Mouse (Mus musculus): ENCODE measurements around the gene Ccna2. TPM values are rescaled to one million over a fixed set of nuclear protein-coding genes. Genes with fewer than 3 reads are reported as not detected.
A peak's percentile ranks its signal among the peaks of the same experiment; 100 is the strongest.

Gene Ccna2
- polyA plus RNA-seq (2011; ENCODE audit: insufficient read depth, insufficient read length, low read depth, missing spikeins) = 237 and 266 TPM in 2 replicates

DNA sequence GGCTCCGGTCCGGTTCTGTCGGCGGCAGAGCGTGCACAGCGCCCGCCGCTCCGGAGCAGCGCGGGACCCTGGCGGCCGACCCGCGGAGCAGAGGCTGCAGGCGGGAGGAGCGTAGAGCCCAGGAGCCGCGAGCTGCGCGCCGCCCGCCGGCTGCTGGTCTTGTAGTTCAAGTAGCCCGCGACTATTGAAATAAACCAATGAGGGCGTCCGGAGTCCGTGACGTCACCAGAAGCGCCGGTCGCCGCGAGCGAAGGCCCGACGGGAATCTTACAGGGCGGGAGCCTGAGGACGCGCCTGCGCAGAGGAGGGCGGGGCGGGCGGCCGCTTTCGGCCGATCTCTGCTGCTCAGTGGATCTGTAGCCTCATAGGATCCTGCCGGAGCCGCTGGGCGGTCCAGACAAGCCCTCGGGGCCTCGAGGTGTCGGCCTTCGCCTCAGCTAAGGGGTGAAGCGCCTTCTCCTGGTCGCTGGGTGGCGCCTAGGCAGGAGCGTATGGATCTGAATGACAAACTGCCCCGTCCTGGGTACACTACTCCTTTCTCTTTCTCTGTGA is at the start of gene Ccna2:
TSS of gene Ccna2 (minus strand) at position 324 of the 552 bp plus-strand sequence.
- H3K4me1 ChIP-seq (ENCODE audit: control insufficient read depth, insufficient read depth, low read length) = no peaks in the 10 kb centered on the region
- H3K36me3 ChIP-seq (ENCODE audit: control insufficient read depth, insufficient read depth, low read length, poor library complexity, severe bottlenecking) = peaks cover 36% of the 10 kb centered on the region
- H3K27ac ChIP-seq (ENCODE audit: insufficient read depth, low read length) = peak within 1 kb of the TSS; percentile 37; the same call in 1 of the 2 replicates
- H3K9me3 ChIP-seq (replicated peaks; ENCODE audit: control insufficient read depth, insufficient read depth, low read length, poor library complexity, severe bottlenecking) = no peaks in the 10 kb centered on the region
- peak within 1 kb of the TSS; percentile 95 for H3K9ac ChIP-seq (ENCODE audit: low read depth, poor library complexity, severe bottlenecking)
- no peaks in the 10 kb centered on the region for H3K27me3 ChIP-seq (ENCODE audit: control insufficient read depth, insufficient read depth, low read length, poor library complexity, severe bottlenecking)
- TF ChIP-seq POLR2A (IDR thresholded peaks at IDR 0.05; ENCODE audit: insufficient read depth, low read length) (peak; percentile 64), EP300 (IDR thresholded peaks at IDR 0.05; ENCODE audit: insufficient read depth, low read depth, low read length) (0 out of 2 replicates have a peak, but pooled peaks have one; percentile 17), CTCF (IDR thresholded peaks at IDR 0.05; ENCODE audit: low read depth, low read length) (peak; percentile 58)
- H3K4me3 ChIP-seq (ENCODE audit: low read depth, low read length) = peak within 1 kb of the TSS; percentile 97

GRCm38 (mm10) chr3:36618181-36618580 is 46.2 kb upstream of the Ccna2 start:
- Histone ChIP-seq H3K27ac (ENCODE audit: insufficient read depth, low read length) (no peak overlapping the region), H3K4me3 (ENCODE audit: low read depth, low read length) (no peak overlapping the region), H3K4me1 (ENCODE audit: control insufficient read depth, insufficient read depth, low read length) (no peaks in the 10 kb centered on the region), H3K9ac (ENCODE audit: low read depth, poor library complexity, severe bottlenecking) (no peak overlapping the region), H3K9me3 (replicated peaks; ENCODE audit: control insufficient read depth, insufficient read depth, low read length, poor library complexity, severe bottlenecking) (no peaks in the 10 kb centered on the region), H3K27me3 (ENCODE audit: control insufficient read depth, insufficient read depth, low read length, poor library complexity, severe bottlenecking) (no peaks in the 10 kb centered on the region), H3K36me3 (ENCODE audit: control insufficient read depth, insufficient read depth, low read length, poor library complexity, severe bottlenecking) (no peaks in the 10 kb centered on the region)
- TF ChIP-seq CTCF (IDR thresholded peaks at IDR 0.05; ENCODE audit: low read depth, low read length) (no peak), EP300 (IDR thresholded peaks at IDR 0.05; ENCODE audit: insufficient read depth, low read depth, low read length) (no peak), POLR2A (IDR thresholded peaks at IDR 0.05; ENCODE audit: insufficient read depth, low read length) (no peak)

DNA sequence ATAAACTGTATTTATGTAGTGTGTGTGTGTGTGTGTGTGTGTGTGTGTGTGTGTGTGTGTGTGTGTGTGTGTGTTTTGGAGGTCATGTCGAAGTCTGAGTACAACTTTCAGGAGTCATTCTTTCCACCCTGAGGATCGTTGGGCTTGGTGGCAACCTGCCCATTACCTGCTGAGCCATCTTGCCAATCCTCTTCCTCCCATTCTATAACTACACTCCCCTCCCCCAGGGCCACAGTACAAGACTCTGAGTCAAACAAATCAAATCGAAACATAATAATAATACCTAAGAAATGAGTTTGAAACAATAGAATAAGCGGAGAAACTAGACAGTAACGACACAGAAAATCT is 41.9 kb upstream of the Ccna2 start:
- TF ChIP-seq CTCF (IDR thresholded peaks at IDR 0.05; ENCODE audit: low read depth, low read length) (no peak), EP300 (IDR thresholded peaks at IDR 0.05; ENCODE audit: insufficient read depth, low read depth, low read length) (no peak), POLR2A (IDR thresholded peaks at IDR 0.05; ENCODE audit: insufficient read depth, low read length) (no peak)
- no peaks in the 10 kb centered on the region for H3K36me3 ChIP-seq (ENCODE audit: control insufficient read depth, insufficient read depth, low read length, poor library complexity, severe bottlenecking)
- H3K9me3 ChIP-seq (replicated peaks; ENCODE audit: control insufficient read depth, insufficient read depth, low read length, poor library complexity, severe bottlenecking) = no peaks in the 10 kb centered on the region
- H3K4me3 ChIP-seq (ENCODE audit: low read depth, low read length) = no peak overlapping the region
- H3K27ac ChIP-seq (ENCODE audit: insufficient read depth, low read length) = no peak overlapping the region
- H3K27me3 ChIP-seq (ENCODE audit: control insufficient read depth, insufficient read depth, low read length, poor library complexity, severe bottlenecking) = no peaks in the 10 kb centered on the region
- peaks cover 1% of the 10 kb centered on the region for H3K4me1 ChIP-seq (ENCODE audit: control insufficient read depth, insufficient read depth, low read length)
- H3K9ac ChIP-seq (ENCODE audit: low read depth, poor library complexity, severe bottlenecking) = no peak overlapping the region

DNA sequence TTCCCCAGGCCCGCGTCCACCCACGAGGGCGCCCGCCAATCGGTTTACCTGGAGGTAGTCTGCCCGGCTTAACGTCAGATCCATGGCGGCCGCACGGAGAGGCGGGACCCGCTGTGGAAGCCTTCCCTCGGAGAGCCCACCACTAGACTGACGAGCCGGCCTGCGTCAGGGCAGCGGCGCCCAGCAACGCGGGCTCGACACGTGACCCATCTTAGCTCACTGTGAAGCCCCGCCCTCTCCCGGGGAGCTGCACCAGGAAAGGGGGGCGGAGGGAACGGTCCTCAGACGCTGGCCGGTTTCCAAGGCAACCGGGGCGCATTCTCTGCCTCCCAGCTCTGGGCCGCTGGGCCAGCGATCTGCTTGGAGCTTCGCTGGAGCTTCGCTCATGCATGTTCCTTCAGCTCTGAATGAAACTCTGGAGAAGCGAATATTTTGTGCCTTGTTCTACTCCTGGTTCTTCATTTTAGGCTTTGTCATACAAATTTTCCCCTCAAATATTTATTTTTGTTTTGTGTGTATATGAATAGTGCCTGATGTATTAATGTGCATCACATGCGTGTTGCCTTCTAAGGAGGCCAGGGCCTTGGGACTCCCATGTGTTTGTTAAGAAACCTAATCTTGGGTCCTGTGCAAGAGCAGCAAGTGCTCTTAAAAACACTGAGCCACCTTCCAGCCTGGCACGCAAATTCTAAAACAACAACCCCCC is 41.4 kb upstream of the Ccna2 start, which contains the start of gene Bbs7:
TSS of gene Bbs7 (minus strand) at position 276 of the 706 bp plus-strand sequence.
- no peaks in the 10 kb centered on the region for H3K27me3 ChIP-seq (ENCODE audit: control insufficient read depth, insufficient read depth, low read length, poor library complexity, severe bottlenecking)
- TF ChIP-seq CTCF (IDR thresholded peaks at IDR 0.05; ENCODE audit: low read depth, low read length) (no peak), EP300 (IDR thresholded peaks at IDR 0.05; ENCODE audit: insufficient read depth, low read depth, low read length) (no peak), POLR2A (IDR thresholded peaks at IDR 0.05; ENCODE audit: insufficient read depth, low read length) (no peak)
- H3K9me3 ChIP-seq (replicated peaks; ENCODE audit: control insufficient read depth, insufficient read depth, low read length, poor library complexity, severe bottlenecking) = no peaks in the 10 kb centered on the region
- peak within 1 kb of the TSS; percentile 79 for H3K4me3 ChIP-seq (ENCODE audit: low read depth, low read length)
- no peak within 1 kb of the TSS for H3K27ac ChIP-seq (ENCODE audit: insufficient read depth, low read length)
- H3K9ac ChIP-seq (ENCODE audit: low read depth, poor library complexity, severe bottlenecking) = peak within 1 kb of the TSS; percentile 71
- peaks cover 1% of the 10 kb centered on the region for H3K4me1 ChIP-seq (ENCODE audit: control insufficient read depth, insufficient read depth, low read length)
- H3K36me3 ChIP-seq (ENCODE audit: control insufficient read depth, insufficient read depth, low read length, poor library complexity, severe bottlenecking) = no peaks in the 10 kb centered on the region

DNA sequence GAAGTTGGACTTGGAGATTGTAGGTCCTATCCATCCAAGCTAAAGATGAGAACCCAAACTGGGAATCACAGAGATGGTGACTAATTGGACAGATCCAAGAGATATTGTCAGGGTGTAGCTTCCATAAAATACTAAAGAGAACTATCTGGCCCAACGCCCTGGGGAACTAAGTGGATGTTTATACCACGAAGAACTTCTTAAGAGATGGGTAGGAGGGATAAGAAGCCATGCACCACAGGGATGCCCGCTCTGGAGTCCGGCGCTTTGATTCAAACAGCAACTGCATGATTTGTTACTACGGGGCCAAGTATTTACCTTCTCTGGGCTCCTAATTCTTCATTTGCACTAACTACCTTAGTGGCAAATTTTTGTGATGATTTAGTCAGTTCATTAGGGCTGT is 40.7 kb upstream of the Ccna2 start:
- Histone ChIP-seq H3K4me1 (ENCODE audit: control insufficient read depth, insufficient read depth, low read length) (peaks cover 1% of the 10 kb centered on the region), H3K36me3 (ENCODE audit: control insufficient read depth, insufficient read depth, low read length, poor library complexity, severe bottlenecking) (no peaks in the 10 kb centered on the region), H3K9me3 (replicated peaks; ENCODE audit: control insufficient read depth, insufficient read depth, low read length, poor library complexity, severe bottlenecking) (no peaks in the 10 kb centered on the region), H3K27me3 (ENCODE audit: control insufficient read depth, insufficient read depth, low read length, poor library complexity, severe bottlenecking) (no peaks in the 10 kb centered on the region), H3K4me3 (ENCODE audit: low read depth, low read length) (peak overlapping the region; percentile 79), H3K9ac (ENCODE audit: low read depth, poor library complexity, severe bottlenecking) (peak overlapping the region; percentile 71), H3K27ac (ENCODE audit: insufficient read depth, low read length) (no peak overlapping the region)
- TF ChIP-seq CTCF (IDR thresholded peaks at IDR 0.05; ENCODE audit: low read depth, low read length) (no peak), POLR2A (IDR thresholded peaks at IDR 0.05; ENCODE audit: insufficient read depth, low read length) (no peak), EP300 (IDR thresholded peaks at IDR 0.05; ENCODE audit: insufficient read depth, low read depth, low read length) (no peak)
